Mouse (Mus musculus) ovary, postnatal 14 days (tissue): ENCODE results near the gene Fbln2.

Experiments used
- DNase-seq: peaks from one replicate; pipeline ENCODE4 v3.0.0; 2022; ENCODE audit warnings: low spot score

Fbln2 gene

DNA sequence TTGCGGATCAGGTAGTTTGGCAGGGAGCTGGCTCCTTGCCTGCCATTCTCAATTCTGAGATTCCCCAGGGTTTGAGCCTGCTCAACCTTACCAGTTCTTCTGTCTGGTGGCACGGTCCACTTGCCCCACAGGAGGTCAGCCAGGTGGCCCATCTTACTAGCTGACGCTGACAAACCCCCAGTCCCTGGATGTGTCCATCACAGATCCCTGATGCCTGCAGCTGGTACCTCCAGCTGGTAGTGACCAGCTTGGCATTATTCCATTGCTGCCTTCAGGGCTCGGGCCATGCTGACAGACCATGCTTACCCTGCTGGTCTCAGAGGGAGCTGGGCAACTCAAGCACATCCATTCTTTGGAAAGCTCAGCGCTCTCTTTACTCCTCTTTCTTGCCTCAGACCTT lies 18.7 kb downstream of the Fbln2 start:
- DNase-seq = no peak

- no peak for DNase-seq
These were observed 19.3 kb downstream of the Fbln2 start for GRCm38 (mm10) chr6:91231523-91231922.

DNA sequence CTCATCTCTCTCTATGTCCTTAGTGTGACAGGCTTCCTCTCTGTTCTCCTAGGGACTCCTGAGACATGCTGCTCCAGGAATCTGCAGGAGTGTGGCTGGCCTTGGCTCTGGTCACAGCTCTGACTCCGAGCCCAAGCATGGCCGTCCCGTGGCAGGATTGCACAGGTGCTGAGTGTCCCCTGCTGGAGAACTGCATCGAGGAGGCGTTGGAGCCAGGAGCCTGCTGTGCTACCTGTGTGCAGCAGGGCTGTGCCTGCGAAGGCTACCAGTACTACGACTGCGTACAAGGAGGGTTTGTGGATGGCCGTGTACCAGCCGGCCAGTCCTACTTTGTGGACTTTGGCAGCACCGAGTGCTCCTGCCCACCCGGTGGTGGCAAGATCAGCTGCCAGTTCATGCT lies 20.8 kb downstream of the Fbln2 start:
- no peak for DNase-seq

DNA sequence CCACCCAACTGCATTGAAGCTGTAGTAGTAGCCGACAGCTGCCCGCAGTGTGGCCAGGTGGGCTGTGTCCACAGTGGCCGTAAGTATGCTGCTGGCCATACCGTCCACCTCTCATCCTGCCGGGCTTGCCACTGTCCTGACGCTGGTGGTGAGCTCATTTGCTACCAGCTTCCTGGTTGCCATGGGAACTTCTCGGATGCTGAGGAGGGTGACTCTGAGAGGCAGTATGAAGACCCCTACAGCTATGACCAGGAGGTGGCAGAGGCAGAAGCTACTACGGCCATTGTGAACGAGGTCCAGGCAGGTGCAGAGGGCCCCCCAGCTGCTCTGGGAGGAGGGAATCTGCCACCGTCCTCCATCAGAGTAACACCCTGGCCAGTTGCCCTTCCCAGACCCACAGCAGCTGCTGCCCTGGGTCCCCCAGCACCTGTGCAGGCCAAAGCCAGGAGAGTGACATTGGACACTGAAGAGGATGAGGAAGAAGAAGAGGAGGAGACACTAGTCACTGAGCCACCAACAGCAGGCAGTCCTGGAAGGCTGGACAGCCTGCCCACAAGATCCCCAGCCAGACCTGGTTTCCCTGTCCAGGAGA lies 21.3 kb downstream of the Fbln2 start:
- DNase-seq = no peak

DNA sequence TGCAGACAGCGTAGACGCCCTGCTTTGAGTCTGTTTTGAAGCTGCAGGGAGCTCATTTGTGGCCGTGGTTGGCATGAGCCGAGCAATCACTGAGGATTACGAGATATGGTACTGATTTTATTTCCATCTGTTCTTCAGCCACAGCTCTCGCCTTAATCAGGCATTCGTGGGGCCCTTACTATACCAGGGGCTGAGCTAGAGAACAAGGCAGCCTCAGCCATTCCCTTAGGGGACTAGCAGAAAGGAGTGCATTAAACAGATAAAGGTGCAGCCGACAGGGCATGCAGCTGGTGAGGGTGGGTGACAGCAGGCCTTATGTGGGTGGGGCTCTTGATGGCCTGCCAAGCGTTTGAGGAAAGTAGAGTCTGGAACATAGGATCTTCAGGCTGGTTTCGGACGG lies 23.8 kb downstream of the Fbln2 start:
- DNase-seq = no peak

GRCm38 (mm10) chr6:91236429-91236828 lies 24.2 kb downstream of the Fbln2 start:
- DNase-seq = no peak

- DNase-seq = no peak
These were observed 25.0 kb downstream of the Fbln2 start for GRCm38 (mm10) chr6:91237273-91237672.

- DNase-seq = no peak
These were observed 28.3 kb downstream of the Fbln2 start for GRCm38 (mm10) chr6:91240537-91240936.

DNA sequence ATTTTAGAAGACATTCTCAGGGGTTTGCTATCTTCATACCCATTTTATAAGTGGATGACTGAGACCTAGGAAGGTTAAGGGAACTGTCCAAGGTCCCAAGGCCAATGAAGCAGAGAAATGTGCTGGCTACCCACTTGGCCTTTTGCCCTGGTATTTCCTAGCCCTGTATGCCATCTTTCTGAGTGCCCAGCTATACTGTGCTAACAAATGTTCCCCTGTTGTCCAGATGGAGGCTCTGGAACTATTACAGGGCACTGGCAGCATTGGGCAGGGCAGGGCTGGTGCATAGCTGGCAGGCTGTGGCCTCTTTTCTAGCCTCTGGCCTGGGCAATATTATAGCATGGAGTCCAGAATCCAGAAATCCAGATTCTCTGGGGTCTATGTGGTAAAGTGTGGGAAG lies 28.7 kb downstream of the Fbln2 start:
- no peak for DNase-seq

DNA sequence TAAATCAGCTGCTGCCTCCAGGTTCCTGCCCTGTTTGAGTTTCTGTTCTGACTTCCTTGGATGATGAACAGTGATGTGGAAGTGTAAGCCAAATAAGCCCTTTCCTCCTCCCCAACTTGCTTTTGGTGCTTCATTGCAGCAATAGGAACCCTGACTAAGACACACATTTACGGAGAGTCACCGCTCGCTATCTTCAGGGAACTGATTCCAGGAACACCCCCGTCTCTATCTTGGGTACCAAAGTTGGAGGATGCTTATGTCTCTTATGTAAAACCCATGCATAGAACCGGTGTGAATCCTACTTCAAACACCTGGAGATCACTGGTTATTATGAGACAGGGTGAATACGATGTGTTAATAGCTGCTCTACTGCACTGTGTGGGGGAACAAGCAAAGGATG lies 31.1 kb downstream of the Fbln2 start:
- no peak for DNase-seq

DNA sequence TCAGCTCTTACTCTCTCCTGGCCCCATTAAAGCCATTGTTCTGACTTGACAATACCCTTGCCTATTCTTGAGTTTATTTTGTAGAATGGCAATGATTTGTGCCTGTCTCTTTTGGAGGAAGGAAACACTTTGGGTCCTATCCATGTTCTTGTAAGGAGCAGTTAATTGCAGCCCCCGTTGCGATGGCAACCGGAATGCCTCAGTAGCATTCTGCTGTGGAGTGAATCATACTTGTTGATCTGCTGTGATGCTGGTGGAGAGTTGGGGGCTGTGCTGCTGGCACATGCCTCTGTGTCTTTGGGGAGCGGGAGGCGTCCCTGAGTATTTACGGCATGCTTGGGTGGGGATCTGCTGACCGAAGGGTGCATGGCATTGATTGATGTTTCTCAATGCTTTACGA lies 32.1 kb downstream of the Fbln2 start:
- DNase-seq = no peak

DNA sequence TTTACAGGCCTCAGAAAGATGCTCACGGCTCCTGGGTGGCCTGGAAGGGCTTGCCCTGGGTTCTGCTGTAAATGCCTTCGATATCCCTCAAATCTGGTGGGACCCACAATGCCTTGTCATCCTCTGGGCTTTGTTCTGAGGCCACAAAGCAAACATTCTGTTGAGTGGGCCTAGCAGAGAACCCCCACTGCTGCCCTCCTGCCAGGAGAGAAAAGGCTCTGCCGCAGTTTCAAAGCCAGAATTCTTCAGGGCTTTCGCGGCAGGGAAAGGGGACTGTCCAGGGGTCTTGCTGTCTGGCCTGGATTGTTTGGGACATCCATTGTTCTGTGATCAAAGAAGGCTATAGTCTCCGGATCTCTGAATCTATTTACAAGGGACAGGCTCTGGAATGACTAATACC lies 33.1 kb downstream of the Fbln2 start:
- no peak for DNase-seq

- no peak for DNase-seq
These were observed 35.1 kb downstream of the Fbln2 start for GRCm38 (mm10) chr6:91247343-91247742.

- DNase-seq = no peak
These were observed 36.4 kb downstream of the Fbln2 start for GRCm38 (mm10) chr6:91248627-91249026.

GRCm38 (mm10) chr6:91249797-91250196 lies 37.5 kb downstream of the Fbln2 start:
- no peak for DNase-seq

DNA sequence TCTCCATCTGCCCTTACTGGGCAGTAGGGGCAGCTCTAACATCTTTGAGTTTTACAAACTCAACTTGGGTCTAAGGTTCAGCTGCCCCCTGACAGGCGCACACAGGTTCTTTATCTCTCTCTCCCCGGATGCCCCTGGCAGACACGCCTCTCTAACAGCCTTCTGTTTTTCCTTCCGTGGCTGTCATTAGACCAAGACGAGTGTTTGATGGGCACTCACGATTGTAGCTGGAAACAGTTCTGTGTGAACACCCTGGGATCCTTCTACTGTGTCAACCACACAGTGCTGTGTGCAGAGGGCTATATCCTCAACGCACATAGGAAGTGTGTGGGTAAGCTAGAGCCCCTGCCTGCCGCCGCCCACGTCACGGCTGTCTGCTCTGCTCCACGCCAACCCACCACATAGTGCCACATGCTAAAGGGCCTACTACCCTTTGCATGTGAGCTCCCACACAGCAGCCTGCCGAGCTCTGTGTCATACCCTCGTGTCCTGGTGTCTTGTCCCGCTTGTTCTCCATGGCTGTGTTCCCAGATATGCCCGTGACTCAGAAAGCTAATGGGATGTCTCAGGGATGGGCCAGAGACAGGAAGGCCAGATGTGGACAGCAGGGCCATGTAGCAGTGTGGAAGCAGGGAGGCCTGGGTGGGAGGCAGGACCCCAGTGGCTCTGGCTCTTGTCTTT lies 47.3 kb downstream of the Fbln2 start:
- DNase-seq = no peak

GRCm38 (mm10) chr6:91260347-91260986 lies 48.2 kb downstream of the Fbln2 start:
- DNase-seq = no peak

GRCm38 (mm10) chr6:91260987-91261367 lies 48.7 kb downstream of the Fbln2 start:
- DNase-seq = no peak

GRCm38 (mm10) chr6:91265616-91266015 lies 53.4 kb downstream of the Fbln2 start:
- DNase-seq = no peak

GRCm38 (mm10) chr6:91266647-91267046 lies 54.4 kb downstream of the Fbln2 start:
- no peak for DNase-seq

DNA sequence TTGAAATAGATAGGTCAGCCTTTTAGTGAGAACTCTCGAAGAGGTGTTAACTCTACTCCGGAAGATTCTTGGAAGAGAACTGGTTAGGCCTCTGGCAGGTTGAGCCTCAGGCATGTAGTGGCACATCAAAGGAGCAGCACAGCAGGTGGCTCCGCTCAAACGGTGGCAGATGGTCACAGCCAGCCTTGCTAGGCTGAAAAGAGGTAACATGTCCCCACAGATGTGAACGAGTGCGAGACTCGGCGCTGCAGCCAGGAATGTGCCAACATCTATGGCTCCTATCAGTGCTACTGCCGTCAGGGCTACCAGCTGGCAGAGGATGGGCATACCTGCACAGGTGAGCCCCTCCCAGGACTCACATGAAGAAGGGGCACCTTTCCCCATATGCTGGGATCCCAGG lies 56.1 kb downstream of the Fbln2 start:
- DNase-seq = no peak

- peak; percentile 58 for DNase-seq
These were observed 65.3 kb downstream of the Fbln2 start for GRCm38 (mm10) chr6:91277549-91277948.

DNA sequence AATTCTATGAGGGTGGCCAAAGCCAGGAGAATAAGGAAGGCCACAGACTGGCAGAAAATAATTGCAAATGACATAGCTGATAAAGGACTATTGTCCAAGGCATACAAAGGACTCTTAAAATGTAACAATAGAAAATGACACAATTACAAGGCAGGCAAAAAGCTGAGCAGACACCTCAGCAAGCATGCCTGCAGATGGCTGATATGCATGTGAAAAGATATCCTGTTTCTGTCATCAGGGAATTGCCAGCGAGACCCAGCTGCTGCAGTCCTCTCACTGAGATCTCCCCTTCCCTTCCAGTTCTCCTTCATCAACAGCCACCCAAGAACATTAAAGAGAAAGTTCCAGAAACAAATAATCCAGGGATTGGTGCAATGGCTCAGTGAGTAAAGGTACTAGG lies 66.0 kb downstream of the Fbln2 start:
- no peak for DNase-seq

DNA sequence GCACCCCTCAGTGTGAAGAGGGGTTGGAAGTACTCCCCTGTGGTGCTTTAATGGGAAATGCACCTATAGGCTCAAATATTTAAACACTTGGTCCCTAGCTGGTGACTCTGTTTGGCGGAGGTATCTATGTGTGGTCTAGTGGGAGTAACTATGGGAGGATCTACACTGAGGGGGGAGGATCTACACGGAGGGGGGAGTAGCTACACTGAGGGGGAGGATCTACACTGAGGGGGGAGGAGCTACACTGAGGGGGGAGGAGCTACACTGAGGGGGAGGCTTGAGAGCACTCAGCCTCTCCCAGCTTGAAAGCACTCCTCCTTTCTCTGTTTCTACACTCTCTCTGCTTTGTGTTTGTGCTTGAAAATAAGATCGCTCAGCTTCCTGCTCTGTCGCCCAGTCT lies 67.2 kb downstream of the Fbln2 start:
- DNase-seq = no peak
